Comparison of ENCODE assay signal across 12 mouse cellular contexts in the genomic region with DNA sequence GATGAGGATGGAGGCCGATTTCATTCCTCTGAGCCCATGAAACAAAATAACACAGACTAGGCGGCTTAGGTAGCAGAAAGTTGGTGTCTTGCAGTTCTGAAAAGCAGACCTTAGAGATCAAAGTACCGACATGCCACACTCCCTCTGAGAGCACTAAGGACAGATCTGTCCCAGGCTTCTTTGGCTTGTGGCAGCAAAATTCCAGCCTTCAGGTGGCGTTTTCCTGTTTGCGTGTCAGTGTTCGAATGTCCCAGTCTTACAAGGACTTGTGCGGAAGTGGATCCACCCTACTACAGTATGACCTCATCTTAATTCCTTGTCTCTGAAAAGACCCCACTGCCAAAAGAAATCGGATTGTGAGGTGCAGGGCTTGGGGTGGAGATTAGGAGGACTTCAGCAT. TPM values are rescaled to one million over a fixed set of nuclear protein-coding genes. Genes with fewer than 3 reads are reported as not detected.
DNase-seq lines count a peak whose midpoint lies in the region; ATAC-seq and TF ChIP-seq lines count a peak whose summit lies in the region.
"Had no signal": no experiment of that assay in that cellular context is flagged by ENCODE, and none has a peak within 500 bp of the region (broad histone marks: within the 10 kb centered on the region; RNA-seq: fewer than 3 reads in every experiment).

No protein-coding gene starts in this region.

- H3K4me1 ChIP-seq in midbrain, embryonic 15.5 days, result no peaks in the 10 kb centered on the region
- peaks cover 7% of the 10 kb centered on the region; the same call in 1 of the 2 replicates for H3K4me1 ChIP-seq in midbrain, embryonic 10.5 days
- no peaks in the 10 kb centered on the region for H3K4me1 ChIP-seq in stomach, postnatal 0 days (replicated peaks; ENCODE audit: control insufficient read depth, insufficient read depth)

- no peak overlapping the region for H3K4me2 ChIP-seq in midbrain, embryonic 15.5 days
- H3K4me2 ChIP-seq in stomach, postnatal 0 days (replicated peaks; ENCODE audit: low read depth), result no peak overlapping the region

- no peaks in the 10 kb centered on the region for H3K36me3 ChIP-seq in midbrain, embryonic 15.5 days (replicated peaks)
- H3K36me3 ChIP-seq in midbrain, embryonic 10.5 days, result no peaks in the 10 kb centered on the region
- H3K36me3 ChIP-seq in stomach, postnatal 0 days (ENCODE audit: control insufficient read depth, insufficient read depth, low read length), result no peaks in the 10 kb centered on the region

- 81% methylated on average over 8 of the region's 8 CpGs for WGBS in midbrain, embryonic 15.5 days
- WGBS in midbrain, embryonic 10.5 days, result 79% methylated on average over 8 of the region's 8 CpGs
- WGBS in stomach, postnatal 0 days, result 69% methylated on average over 8 of the region's 8 CpGs

- H3K27me3 ChIP-seq in midbrain, embryonic 15.5 days (replicated peaks), result no peaks in the 10 kb centered on the region
- H3K27me3 ChIP-seq in midbrain, embryonic 10.5 days (ENCODE audit: low read depth, poor library complexity, severe bottlenecking), result no peaks in the 10 kb centered on the region
- no peaks in the 10 kb centered on the region for H3K27me3 ChIP-seq in stomach, postnatal 0 days (ENCODE audit: control insufficient read depth, insufficient read depth, low read length)

- no peak overlapping the region for H3K9ac ChIP-seq in midbrain, embryonic 15.5 days
- H3K9ac ChIP-seq in stomach, postnatal 0 days (ENCODE audit: low read length), result no peak overlapping the region

- DNase-seq in adrenal gland, adult 2 months, result peak; percentile 32
- no peak for DNase-seq in adrenal gland, postnatal 4 days (ENCODE audit: low spot score in 2 of 2)
- DNase-seq in midbrain, embryonic 10.5 days (ENCODE audit: low spot score), result no peak
- DNase-seq in kidney, postnatal 25 days, result peak; percentile 66 to 75
- no peak for DNase-seq in stomach, postnatal 0 days (ENCODE audit: low spot score)
- no peak for DNase-seq in urinary bladder, adult 18-20 months (ENCODE audit: low spot score in 2 of 2)
- DNase-seq: cerebellum, adult 8-10 months; layer of hippocampus, postnatal 36 days; right cerebral cortex, postnatal 25 days had no signal

- no peaks in the 10 kb centered on the region for H3K9me3 ChIP-seq in midbrain, embryonic 15.5 days
- no peaks in the 10 kb centered on the region for H3K9me3 ChIP-seq in midbrain, embryonic 10.5 days (replicated peaks)
- H3K9me3 ChIP-seq in stomach, postnatal 0 days (ENCODE audit: control insufficient read depth, low read length), result no peaks in the 10 kb centered on the region

- TF ChIP-seq CTCF in stomach, postnatal 0 days (IDR thresholded peaks at IDR 0.05; ENCODE audit: low read depth), result peak; percentile 29; the same call in 1 of the 2 replicates

- no peak overlapping the region for H3K4me3 ChIP-seq in midbrain, embryonic 15.5 days
- no peak overlapping the region for H3K4me3 ChIP-seq in midbrain, embryonic 10.5 days
- H3K4me3 ChIP-seq in stomach, postnatal 0 days (ENCODE audit: low read depth, low read length), result no peak overlapping the region

- 0 out of 2 replicates have a peak overlapping the region, but pooled peaks have one; percentile 0 for H3K27ac ChIP-seq in midbrain, embryonic 15.5 days
- no peak overlapping the region for H3K27ac ChIP-seq in midbrain, embryonic 10.5 days (replicated peaks)
- H3K27ac ChIP-seq in stomach, postnatal 0 days (replicated peaks), result no peak overlapping the region

- ATAC-seq in midbrain, embryonic 15.5 days (replicated peaks), result no peak
- ATAC-seq in stomach, postnatal 0 days (ENCODE audit: low FRiP score, low TSS enrichment), result peak; percentile 59; the same call in 1 of the 2 replicates
- ATAC-seq in megakaryocyte progenitor cell, adult 5-6 weeks (replicated peaks; ENCODE audit: poor library complexity), result no peak
- ATAC-seq: Patski had no signal

- no peak for TF ChIP-seq EP300 in stomach, postnatal 0 days (optimal IDR thresholded peaks at IDR 0.05)

RNA-seq across cellular contexts. Expression of gene Hepacam, which starts 1.7 kb away (rescaled TPM):
- under 1 TPM in 1 of 2 experiments, not detected in 1; 0.23 TPM for total RNA-seq in adrenal gland, adult 2 months (2021)
- polyA plus RNA-seq in adrenal gland, adult 2 months (2012; rRNA removed), result 0.26 and 0.40 TPM in 2 replicates
- under 1 TPM; 0.31 to 0.45 TPM for total RNA-seq in adrenal gland, postnatal 4 days (2021)
- polyA plus RNA-seq in midbrain, embryonic 15.5 days (2015; fragmentation: Nextera tagmentation; extraction: Ambion mirVana), result 12.3 and 15.1 TPM in 2 replicates
- 0.04 and 0.05 TPM in 2 replicates for polyA plus RNA-seq in midbrain, embryonic 10.5 days (2016; fragmentation: Nextera tagmentation; extraction: Ambion mirVana)
- 0.08 and 0.10 TPM in 2 replicates for polyA plus RNA-seq in stomach, postnatal 0 days (2015; fragmentation: Nextera tagmentation; extraction: Ambion mirVana)
- not detected in 2 replicates for total RNA-seq in megakaryocyte progenitor cell, adult 5-6 weeks (2015)
- not detected in 2 replicates for total RNA-seq in megakaryocyte progenitor cell, adult 5-6 weeks (2017)
- polyA plus RNA-seq: Patski had no signal

RNA-seq across cellular contexts. Expression of gene Ccdc15, which starts 20.6 kb away (rescaled TPM):
- total RNA-seq in adrenal gland, adult 2 months (2021), result 1 to 10 TPM; 2.0 to 2.3 TPM
- polyA plus RNA-seq in adrenal gland, adult 2 months (2012; rRNA removed), result 3.0 and 3.2 TPM in 2 replicates
- total RNA-seq in adrenal gland, postnatal 4 days (2021), result 1 to 10 TPM; 6.0 TPM
- 7.9 and 8.7 TPM in 2 replicates for polyA plus RNA-seq in midbrain, embryonic 15.5 days (2015; fragmentation: Nextera tagmentation; extraction: Ambion mirVana)
- polyA plus RNA-seq in midbrain, embryonic 10.5 days (2016; fragmentation: Nextera tagmentation; extraction: Ambion mirVana), result 11.7 and 13.1 TPM in 2 replicates
- polyA plus RNA-seq in stomach, postnatal 0 days (2015; fragmentation: Nextera tagmentation; extraction: Ambion mirVana), result 2.2 TPM in 2 replicates
- total RNA-seq in megakaryocyte progenitor cell, adult 5-6 weeks (2015), result 15.9 and 20.4 TPM in 2 replicates
- 12.9 and 17.9 TPM in 2 replicates for total RNA-seq in megakaryocyte progenitor cell, adult 5-6 weeks (2017)

RNA-seq across cellular contexts. Expression of gene Robo4, which starts 32.8 kb away (rescaled TPM):
- total RNA-seq in adrenal gland, adult 2 months (2021), result 10 to 100 TPM; 17.3 to 27.0 TPM
- 47.5 and 54.0 TPM in 2 replicates for polyA plus RNA-seq in adrenal gland, adult 2 months (2012; rRNA removed)
- total RNA-seq in adrenal gland, postnatal 4 days (2021), result 10 to 100 TPM; 31.3 to 32.9 TPM
- 5.2 and 6.2 TPM in 2 replicates for polyA plus RNA-seq in midbrain, embryonic 15.5 days (2015; fragmentation: Nextera tagmentation; extraction: Ambion mirVana)
- polyA plus RNA-seq in midbrain, embryonic 10.5 days (2016; fragmentation: Nextera tagmentation; extraction: Ambion mirVana), result 5.6 and 6.0 TPM in 2 replicates
- polyA plus RNA-seq in stomach, postnatal 0 days (2015; fragmentation: Nextera tagmentation; extraction: Ambion mirVana), result 4.4 and 5.2 TPM in 2 replicates
- 0.17 and 0.86 TPM in 2 replicates for total RNA-seq in megakaryocyte progenitor cell, adult 5-6 weeks (2015)
- total RNA-seq in megakaryocyte progenitor cell, adult 5-6 weeks (2017), result 0.30 TPM in 1 of 2 replicates, not detected in the other
- polyA plus RNA-seq: Patski had no signal

Comparison
In these comparisons a context has a peak if more than half of its experiments do, and no peak if none do; other contexts are left out.
1. DNase-seq: peak in adrenal gland, adult 2 months (single experiment) and kidney, postnatal 25 days (2 of 2); none in adrenal gland, postnatal 4 days (0 of 2), midbrain, embryonic 10.5 days (single experiment), stomach, postnatal 0 days (single experiment) and urinary bladder, adult 18-20 months (0 of 2).